Mouse (Mus musculus): ENCODE results near the gene Aox4. TPM values are rescaled to one million over a fixed set of nuclear protein-coding genes. Genes with fewer than 3 reads are reported as not detected.

Gene Aox4
- polyA plus RNA-seq (2015; fragmentation: Nextera tagmentation; extraction: Ambion mirVana): 0.04 TPM in 1 of 2 replicates, not detected in the other

GRCm38 (mm10) chr1:58210203-58210602, at the start of gene Aox4:
TSS of gene Aox4 (plus strand) at chr1:58210397.
- H3K9ac ChIP-seq (replicated peaks; ENCODE audit: low read depth): no peak within 1 kb of the TSS
- H3K36me3 ChIP-seq (ENCODE audit: insufficient read depth, low read length): no peaks in the 10 kb centered on the region
- ATAC-seq: no peak
- no peak within 1 kb of the TSS for H3K4me3 ChIP-seq (ENCODE audit: low read depth, low read length)
- no peaks in the 10 kb centered on the region for H3K27me3 ChIP-seq (replicated peaks; ENCODE audit: insufficient read depth, low read length)
- no peak within 1 kb of the TSS for H3K4me2 ChIP-seq (replicated peaks; ENCODE audit: low read depth, low read length)
- no peak for DNase-seq (ENCODE audit: low spot score)
- 74% methylated on average over 17 of the region's 17 CpGs for WGBS
- no peaks in the 10 kb centered on the region for H3K4me1 ChIP-seq (ENCODE audit: insufficient read depth, low read depth, low read length)
- no peaks in the 10 kb centered on the region for H3K9me3 ChIP-seq (ENCODE audit: low read length)
- no peak for TF ChIP-seq CTCF (IDR thresholded peaks at IDR 0.05)
- TF ChIP-seq EP300 (IDR thresholded peaks at IDR 0.05): no peak
- H3K27ac ChIP-seq (ENCODE audit: low read length): no peak within 1 kb of the TSS

GRCm38 (mm10) chr1:58169893-58170292, 40.3 kb upstream of the Aox4 start:
- Histone ChIP-seq H3K27ac (ENCODE audit: low read length) (no peak overlapping the region), H3K9me3 (ENCODE audit: low read length) (no peaks in the 10 kb centered on the region), H3K9ac (replicated peaks; ENCODE audit: low read depth) (no peak overlapping the region), H3K4me1 (ENCODE audit: insufficient read depth, low read depth, low read length) (no peaks in the 10 kb centered on the region), H3K4me2 (replicated peaks; ENCODE audit: low read depth, low read length) (no peak overlapping the region), H3K4me3 (ENCODE audit: low read depth, low read length) (no peak overlapping the region), H3K27me3 (replicated peaks; ENCODE audit: insufficient read depth, low read length) (no peaks in the 10 kb centered on the region), H3K36me3 (ENCODE audit: insufficient read depth, low read length) (no peaks in the 10 kb centered on the region)
- no peak for DNase-seq (ENCODE audit: low spot score)
- ATAC-seq: no peak
- WGBS: 67% methylated on average over 6 of the region's 6 CpGs
- TF ChIP-seq CTCF (IDR thresholded peaks at IDR 0.05): no peak
- no peak for TF ChIP-seq EP300 (IDR thresholded peaks at IDR 0.05)

- no peak overlapping the region for H3K9ac ChIP-seq (replicated peaks; ENCODE audit: low read depth)
- no peak overlapping the region for H3K4me3 ChIP-seq (ENCODE audit: low read depth, low read length)
- TF ChIP-seq EP300 (IDR thresholded peaks at IDR 0.05) (no peak), CTCF (IDR thresholded peaks at IDR 0.05) (no peak)
- no peaks in the 10 kb centered on the region for H3K36me3 ChIP-seq (ENCODE audit: insufficient read depth, low read length)
- ATAC-seq (no peak), DNase-seq (ENCODE audit: low spot score) (no peak)
- H3K27me3 ChIP-seq (replicated peaks; ENCODE audit: insufficient read depth, low read length): no peaks in the 10 kb centered on the region
- H3K4me1 ChIP-seq (ENCODE audit: insufficient read depth, low read depth, low read length): no peaks in the 10 kb centered on the region
- H3K4me2 ChIP-seq (replicated peaks; ENCODE audit: low read depth, low read length): no peak overlapping the region
- 69% methylated on average over 5 of the region's 5 CpGs for WGBS
- H3K9me3 ChIP-seq (ENCODE audit: low read length): no peaks in the 10 kb centered on the region
- no peak overlapping the region for H3K27ac ChIP-seq (ENCODE audit: low read length)
These were observed 21.6 kb upstream of the Aox4 start for GRCm38 (mm10) chr1:58188514-58189175.

- no peaks in the 10 kb centered on the region for H3K36me3 ChIP-seq (ENCODE audit: insufficient read depth, low read length)
- no peak overlapping the region for H3K4me3 ChIP-seq (ENCODE audit: low read depth, low read length)
- no peak overlapping the region for H3K27ac ChIP-seq (ENCODE audit: low read length)
- 85% methylated on average over 12 of the region's 12 CpGs for WGBS
- H3K4me1 ChIP-seq (ENCODE audit: insufficient read depth, low read depth, low read length): no peaks in the 10 kb centered on the region
- no peak for DNase-seq (ENCODE audit: low spot score)
- no peak for ATAC-seq
- no peak overlapping the region for H3K4me2 ChIP-seq (replicated peaks; ENCODE audit: low read depth, low read length)
- TF ChIP-seq CTCF (IDR thresholded peaks at IDR 0.05) (no peak), EP300 (IDR thresholded peaks at IDR 0.05) (no peak)
- H3K27me3 ChIP-seq (replicated peaks; ENCODE audit: insufficient read depth, low read length): no peaks in the 10 kb centered on the region
- no peak overlapping the region for H3K9ac ChIP-seq (replicated peaks; ENCODE audit: low read depth)
- no peaks in the 10 kb centered on the region for H3K9me3 ChIP-seq (ENCODE audit: low read length)
These were observed 15.9 kb upstream of the Aox4 start for GRCm38 (mm10) chr1:58194317-58194716.

- no peaks in the 10 kb centered on the region for H3K27me3 ChIP-seq (replicated peaks; ENCODE audit: insufficient read depth, low read length)
- no peak overlapping the region for H3K4me2 ChIP-seq (replicated peaks; ENCODE audit: low read depth, low read length)
- H3K9me3 ChIP-seq (ENCODE audit: low read length): no peaks in the 10 kb centered on the region
- no peak overlapping the region for H3K4me3 ChIP-seq (ENCODE audit: low read depth, low read length)
- TF ChIP-seq CTCF (IDR thresholded peaks at IDR 0.05) (no peak), EP300 (IDR thresholded peaks at IDR 0.05) (no peak)
- no peak for DNase-seq (ENCODE audit: low spot score)
- H3K27ac ChIP-seq (ENCODE audit: low read length): no peak overlapping the region
- no peak overlapping the region for H3K9ac ChIP-seq (replicated peaks; ENCODE audit: low read depth)
- H3K36me3 ChIP-seq (ENCODE audit: insufficient read depth, low read length): no peaks in the 10 kb centered on the region
- no peaks in the 10 kb centered on the region for H3K4me1 ChIP-seq (ENCODE audit: insufficient read depth, low read depth, low read length)
- no peak for ATAC-seq
- WGBS: 47% methylated on average over 3 of the region's 3 CpGs
These were observed 15.2 kb upstream of the Aox4 start for GRCm38 (mm10) chr1:58194988-58195387.

- TF ChIP-seq CTCF (IDR thresholded peaks at IDR 0.05): no peak
- TF ChIP-seq EP300 (IDR thresholded peaks at IDR 0.05): no peak
- no peak overlapping the region for H3K4me2 ChIP-seq (replicated peaks; ENCODE audit: low read depth, low read length)
- DNase-seq (ENCODE audit: low spot score) (peak; percentile 16), ATAC-seq (no peak; the same call in 1 of the 2 replicates)
- no peak overlapping the region for H3K27ac ChIP-seq (ENCODE audit: low read length)
- no peaks in the 10 kb centered on the region for H3K4me1 ChIP-seq (ENCODE audit: insufficient read depth, low read depth, low read length)
- no peak overlapping the region for H3K9ac ChIP-seq (replicated peaks; ENCODE audit: low read depth)
- no peaks in the 10 kb centered on the region for H3K36me3 ChIP-seq (ENCODE audit: insufficient read depth, low read length)
- no peaks in the 10 kb centered on the region for H3K9me3 ChIP-seq (ENCODE audit: low read length)
- H3K27me3 ChIP-seq (replicated peaks; ENCODE audit: insufficient read depth, low read length): no peaks in the 10 kb centered on the region
- no peak overlapping the region for H3K4me3 ChIP-seq (ENCODE audit: low read depth, low read length)
- WGBS: 17% methylated on average over 10 of the region's 10 CpGs
These were observed 14.7 kb upstream of the Aox4 start for GRCm38 (mm10) chr1:58195541-58195940.

Measured in lung, postnatal 0 days (tissue).